Mouse (Mus musculus) midbrain, embryonic 14.5 days (tissue): ENCODE data around the gene Hnf4a. TPM values are rescaled to one million over a fixed set of nuclear protein-coding genes. Genes with fewer than 3 reads are reported as not detected.

Experiments used
- ATAC-seq: fragments of 200-750 bp; cut with Nextera tagmentation; 2 replicates; pipeline ENCODE4 v1.8.0; 2017; ENCODE audit warnings: moderate number of reproducible peaks, moderate library complexity; ENCODE audit not compliant: low FRiP score, low TSS enrichment
- DNase-seq: peaks from one replicate; pipeline ENCODE4 v3.0.0-alpha.2; 2015
- H3K27ac ChIP-seq: fragments of 300-500 bp; sonication (generic); replicated peaks from 2 replicates; pipeline ENCODE4 v1.5.1; 2014; ENCODE audit warnings: mild to moderate bottlenecking, low read depth, low read length, moderate library complexity
- H3K27me3 ChIP-seq: fragments of 300-500 bp; sonication (generic); 2 replicates; pipeline ENCODE4 v1.6.1; 2014; ENCODE audit warnings: low read length, control low read depth, mixed read lengths; ENCODE audit not compliant: control insufficient read depth, insufficient read depth
- H3K36me3 ChIP-seq: fragments of 300-500 bp; sonication (generic); 2 replicates; pipeline ENCODE4 v1.6.1; 2014; ENCODE audit warnings: low read length, control low read depth; ENCODE audit not compliant: control insufficient read depth, insufficient read depth
- H3K4me1 ChIP-seq: fragments of 300-500 bp; sonication (generic); 2 replicates; pipeline ENCODE4 v1.6.1; 2014; ENCODE audit warnings: mild to moderate bottlenecking, antibody characterized with exemption, low read length, control low read depth; ENCODE audit not compliant: control insufficient read depth, insufficient read depth
- H3K4me2 ChIP-seq: fragments of 300-500 bp; sonication (generic); 2 replicates; pipeline ENCODE4 v1.6.1; 2014; ENCODE audit warnings: mild to moderate bottlenecking, low read length, moderate library complexity
- H3K4me3 ChIP-seq: fragments of 300-500 bp; sonication (generic); replicated peaks from 2 replicates; pipeline ENCODE4 v1.5.1; 2014; ENCODE audit warnings: low read depth, low read length
- H3K9ac ChIP-seq: fragments of 300-500 bp; sonication (generic); replicated peaks from 2 replicates; pipeline ENCODE4 v1.6.1; 2014; ENCODE audit warnings: mild to moderate bottlenecking, low read length, moderate library complexity
- H3K9me3 ChIP-seq: fragments of 300-500 bp; sonication (generic); 2 replicates; pipeline ENCODE4 v1.6.1; 2016; ENCODE audit warnings: low read length, control low read depth, mixed read lengths; ENCODE audit not compliant: control insufficient read depth
- WGBS: fragments of 180-500 bp; shearing (Covaris S2); extraction: QIAGEN DNeasy Blood & Tissue Kit; methylation state at CpG from one replicate; pipeline ENCODE4 v1.1.7; 2014; 5-methylcytosine and 5-hydroxymethylcytosine counted together
- polyA plus RNA-seq: library from polyadenylated mRNA; unstranded; fragments of >200 nt; fragmentation: Nextera tagmentation; extraction: Ambion mirVana; gene quantifications from 2 replicates; pipeline ENCODE4 v1.2.1, GENCODE M21; 2014

The Hnf4a gene
- polyA plus RNA-seq, 1 experiment from 2014 or later, result not detected

DNA sequence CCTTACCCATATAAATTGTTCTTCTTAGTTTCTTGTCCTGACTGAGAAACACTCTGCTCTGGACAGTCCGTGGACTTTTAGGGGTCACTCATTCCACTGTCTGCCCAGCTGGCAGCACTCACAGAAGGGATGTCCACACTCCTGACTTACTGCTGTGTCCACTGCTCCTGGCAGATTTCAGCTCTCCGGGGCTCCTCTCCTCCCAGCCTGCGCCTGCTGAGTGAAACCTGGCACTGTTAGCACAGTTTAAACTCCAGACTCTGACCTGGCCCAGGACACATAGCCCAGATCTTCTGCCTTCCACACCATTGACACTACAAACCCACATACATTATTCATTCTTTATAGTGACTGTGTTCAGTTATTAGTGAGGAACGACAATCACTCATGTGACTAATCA lies 42.6 kb upstream of the Hnf4a start:
- Histone ChIP-seq H3K27ac (no peak overlapping the region), H3K27me3 (no peaks in the 10 kb centered on the region), H3K36me3 (peaks cover 28% of the 10 kb centered on the region), H3K4me3 (no peak overlapping the region), H3K9ac (no peak overlapping the region), H3K4me1 (no peaks in the 10 kb centered on the region), H3K4me2 (no peak overlapping the region), H3K9me3 (no peaks in the 10 kb centered on the region)
- DNase-seq, result no peak
- 78% methylated on average over 4 of the region's 4 CpGs for WGBS
- no peak for ATAC-seq

DNA sequence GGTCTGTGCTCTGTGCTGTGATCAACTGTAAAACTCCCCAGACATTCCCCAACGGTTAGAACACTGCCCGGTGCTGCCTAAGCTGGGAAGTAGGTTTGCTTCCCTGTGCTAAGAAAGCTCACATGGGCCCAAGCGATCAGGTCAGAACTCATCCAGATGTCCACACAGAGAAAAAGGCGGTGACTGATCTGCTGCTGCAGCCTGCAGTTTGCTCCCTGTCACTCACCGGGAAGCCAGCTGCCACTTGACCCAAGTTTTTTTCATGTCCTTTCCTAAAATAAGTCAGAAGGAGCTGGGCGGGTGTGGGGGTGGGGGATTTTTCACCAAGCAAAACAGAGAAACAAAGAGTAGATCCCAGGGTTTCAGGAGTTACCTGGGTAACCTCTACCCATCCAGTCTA lies 42.0 kb upstream of the Hnf4a start:
- H3K4me2 ChIP-seq, result no peak overlapping the region
- no peak overlapping the region for H3K4me3 ChIP-seq
- no peak overlapping the region for H3K27ac ChIP-seq
- WGBS, result 77% methylated on average over 6 of the region's 6 CpGs
- DNase-seq (no peak), ATAC-seq (no peak)
- H3K4me1 ChIP-seq, result no peaks in the 10 kb centered on the region
- no peaks in the 10 kb centered on the region for H3K9me3 ChIP-seq
- H3K36me3 ChIP-seq, result peaks cover 34% of the 10 kb centered on the region
- H3K27me3 ChIP-seq, result no peaks in the 10 kb centered on the region
- H3K9ac ChIP-seq, result no peak overlapping the region

- no peaks in the 10 kb centered on the region for H3K27me3 ChIP-seq
- ATAC-seq, result no peak
- no peak overlapping the region for H3K27ac ChIP-seq
- H3K4me2 ChIP-seq, result no peak overlapping the region
- DNase-seq, result no peak
- no peaks in the 10 kb centered on the region for H3K9me3 ChIP-seq
- H3K9ac ChIP-seq, result no peak overlapping the region
- peaks cover 38% of the 10 kb centered on the region for H3K36me3 ChIP-seq
- peaks cover 7% of the 10 kb centered on the region for H3K4me1 ChIP-seq
- WGBS, result 84% methylated on average over 8 of the region's 8 CpGs
- H3K4me3 ChIP-seq, result no peak overlapping the region
Measured at GRCm38 (mm10) chr2:163466771-163467170, 39.8 kb upstream of the Hnf4a start.

GRCm38 (mm10) chr2:163467585-163467984 lies 39.0 kb upstream of the Hnf4a start:
- no peaks in the 10 kb centered on the region for H3K27me3 ChIP-seq
- DNase-seq (no peak), ATAC-seq (no peak)
- 93% methylated on average over 6 of the region's 6 CpGs for WGBS
- no peak overlapping the region for H3K9ac ChIP-seq
- peaks cover 38% of the 10 kb centered on the region for H3K36me3 ChIP-seq
- no peaks in the 10 kb centered on the region for H3K9me3 ChIP-seq
- no peak overlapping the region for H3K4me3 ChIP-seq
- H3K4me2 ChIP-seq, result no peak overlapping the region
- H3K4me1 ChIP-seq, result peaks cover 7% of the 10 kb centered on the region
- no peak overlapping the region for H3K27ac ChIP-seq

DNA sequence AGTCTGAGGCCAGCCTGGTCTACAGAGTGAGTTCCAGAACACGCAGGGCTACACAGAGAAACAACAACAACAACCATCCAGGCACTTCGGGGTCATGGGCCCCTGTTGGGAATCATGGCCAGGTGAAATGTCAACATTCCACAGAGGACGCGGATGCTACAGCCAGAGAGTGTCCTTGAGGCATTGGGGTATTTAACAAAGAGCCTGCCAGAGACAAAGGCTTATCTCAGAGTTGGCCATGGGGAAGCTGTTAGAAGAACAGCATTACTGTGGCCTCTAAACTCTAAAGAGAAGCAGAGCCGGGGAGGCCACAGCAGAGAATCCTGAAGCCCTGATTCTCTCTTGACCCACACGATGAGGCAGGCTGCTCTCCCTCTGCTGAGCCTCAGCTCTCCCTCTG lies 37.7 kb upstream of the Hnf4a start:
- Histone ChIP-seq H3K27me3 (no peaks in the 10 kb centered on the region), H3K4me2 (no peak overlapping the region), H3K9ac (no peak overlapping the region), H3K27ac (no peak overlapping the region), H3K4me3 (no peak overlapping the region), H3K36me3 (peaks cover 38% of the 10 kb centered on the region), H3K4me1 (peaks cover 7% of the 10 kb centered on the region), H3K9me3 (no peaks in the 10 kb centered on the region)
- DNase-seq, result no peak
- WGBS, result 93% methylated on average over 6 of the region's 6 CpGs
- ATAC-seq, result no peak

- peaks cover 38% of the 10 kb centered on the region for H3K36me3 ChIP-seq
- ATAC-seq (no peak), DNase-seq (no peak)
- 93% methylated on average over 15 of the region's 15 CpGs for WGBS
- peaks cover 7% of the 10 kb centered on the region for H3K4me1 ChIP-seq
- no peaks in the 10 kb centered on the region for H3K27me3 ChIP-seq
- H3K4me2 ChIP-seq, result no peak overlapping the region
- H3K4me3 ChIP-seq, result no peak overlapping the region
- no peak overlapping the region for H3K27ac ChIP-seq
- no peaks in the 10 kb centered on the region for H3K9me3 ChIP-seq
- no peak overlapping the region for H3K9ac ChIP-seq
Measured at GRCm38 (mm10) chr2:163469711-163470110, 36.9 kb upstream of the Hnf4a start.

- H3K4me2 ChIP-seq, result peak overlapping the region; percentile 86
- peaks cover 7% of the 10 kb centered on the region for H3K4me1 ChIP-seq
- H3K36me3 ChIP-seq, result peaks cover 33% of the 10 kb centered on the region
- H3K9ac ChIP-seq, result 0 out of 2 replicates have a peak overlapping the region, but pooled peaks have one; percentile 85
- H3K4me3 ChIP-seq, result peak overlapping the region; percentile 78
- no peaks in the 10 kb centered on the region for H3K27me3 ChIP-seq
- H3K27ac ChIP-seq, result no peak overlapping the region
- ATAC-seq, result no peak
- WGBS, result 84% methylated on average over 3 of the region's 3 CpGs
- no peak for DNase-seq
- no peaks in the 10 kb centered on the region for H3K9me3 ChIP-seq
Measured at GRCm38 (mm10) chr2:163471136-163471535, 35.5 kb upstream of the Hnf4a start.

DNA sequence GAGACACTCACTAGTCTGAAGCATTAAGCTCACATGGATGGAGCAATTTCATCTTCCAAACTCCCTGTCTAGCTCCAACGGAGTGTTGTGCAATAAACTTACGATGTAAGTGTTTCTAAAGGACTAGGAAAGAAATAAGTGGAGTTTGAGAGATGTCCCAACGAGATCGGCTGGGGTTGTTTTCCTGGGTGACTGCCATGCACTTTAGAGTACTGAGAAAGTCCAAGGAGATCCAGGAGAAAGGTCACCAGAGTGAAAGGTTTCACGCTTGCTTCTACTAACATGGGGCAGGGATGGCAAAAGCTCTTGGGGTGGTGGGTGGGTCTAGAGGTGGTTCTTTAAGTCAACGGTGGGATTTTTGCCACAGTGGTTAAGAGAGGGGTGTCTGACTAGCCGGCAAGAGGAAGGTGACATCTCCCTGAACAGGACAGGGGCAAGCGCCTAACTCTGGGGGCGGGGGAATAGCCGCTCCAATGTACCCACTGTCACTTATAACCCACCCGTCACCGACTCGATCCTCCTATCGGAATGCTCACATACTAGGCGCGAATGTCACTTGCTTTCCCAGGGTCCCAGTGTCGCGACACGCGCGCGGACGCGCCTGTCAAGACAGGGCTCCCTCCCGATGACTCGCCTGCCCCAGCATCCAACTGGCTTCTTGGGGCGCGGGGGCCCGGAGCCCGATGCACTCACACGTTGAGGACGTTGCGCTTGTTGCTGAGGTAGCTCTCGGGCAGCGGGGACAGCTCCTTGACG lies 34.7 kb upstream of the Hnf4a start:
- DNase-seq (no peak), ATAC-seq (peak; percentile 74)
- Histone ChIP-seq H3K27ac (peak overlapping the region; percentile 80), H3K9ac (peak overlapping the region; percentile 85), H3K36me3 (peaks cover 26% of the 10 kb centered on the region), H3K9me3 (no peaks in the 10 kb centered on the region), H3K4me3 (peak overlapping the region; percentile 78), H3K4me2 (peak overlapping the region; percentile 86), H3K27me3 (no peaks in the 10 kb centered on the region), H3K4me1 (peaks cover 7% of the 10 kb centered on the region)
- 6% methylated on average over 36 of the region's 36 CpGs for WGBS

DNA sequence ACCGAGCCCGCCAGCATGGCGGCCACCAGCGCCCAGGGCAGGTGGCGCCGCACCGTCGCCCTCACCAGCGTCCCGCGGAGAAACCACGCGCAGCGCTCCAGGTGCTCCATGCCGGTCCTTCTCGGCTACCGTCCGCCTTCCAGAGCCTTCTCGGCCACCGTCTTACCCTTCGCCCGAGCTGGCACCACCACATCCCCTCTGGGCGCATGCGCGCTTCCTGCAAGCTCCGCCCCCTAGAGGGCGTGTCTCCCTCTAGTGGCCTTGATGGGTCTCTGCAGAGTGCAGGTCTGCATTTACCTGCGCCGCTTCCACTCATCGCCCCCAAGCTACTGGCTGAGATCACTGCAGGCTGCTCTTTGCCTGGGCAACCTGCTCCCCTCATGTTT lies 34.1 kb upstream of the Hnf4a start, which contains the start of gene Fitm2:
Gene Fitm2 (minus strand): TSS at position 164 of the 386 bp plus-strand sequence.
- peak; percentile 95 for ATAC-seq
- no peaks in the 10 kb centered on the region for H3K27me3 ChIP-seq
- peaks cover 23% of the 10 kb centered on the region for H3K36me3 ChIP-seq
- DNase-seq, result peak; percentile 98
- H3K9ac ChIP-seq, result peak within 1 kb of the TSS; percentile 85
- peak within 1 kb of the TSS; percentile 78 for H3K4me3 ChIP-seq
- WGBS, result under 1% methylated on average over 30 of the region's 30 CpGs
- H3K9me3 ChIP-seq, result no peaks in the 10 kb centered on the region
- H3K4me2 ChIP-seq, result peak within 1 kb of the TSS; percentile 86
- peak within 1 kb of the TSS; percentile 80 for H3K27ac ChIP-seq
- H3K4me1 ChIP-seq, result peaks cover 7% of the 10 kb centered on the region
